Mouse (Mus musculus) forebrain, embryonic 10.5 days (tissue): ENCODE measurements around the gene Cnn1. TPM values are rescaled to one million over a fixed set of nuclear protein-coding genes. Genes with fewer than 3 reads are reported as not detected.

Source experiments
- DNase-seq: peaks from one replicate; pipeline ENCODE4 v3.0.0-alpha.2; 2017; ENCODE audit warnings: low spot score; ENCODE audit errors: extremely low spot score
- H3K27ac ChIP-seq: fragments of 300-500 bp; sonication (generic); 2 replicates; pipeline ENCODE4 v1.5.1; 2016; ENCODE audit warnings: mild to moderate bottlenecking
- H3K27me3 ChIP-seq: fragments of 300-500 bp; sonication (generic); 2 replicates; pipeline ENCODE4 v1.6.1; 2016; ENCODE audit warnings: mild to moderate bottlenecking; ENCODE audit not compliant: poor library complexity, severe bottlenecking
- H3K36me3 ChIP-seq: fragments of 300-500 bp; sonication (generic); replicated peaks from 2 replicates; pipeline ENCODE4 v1.6.1; 2016; ENCODE audit warnings: mild to moderate bottlenecking, moderate library complexity
- H3K4me1 ChIP-seq: fragments of 300-500 bp; sonication (generic); 2 replicates; pipeline ENCODE4 v1.6.1; 2016
- H3K4me3 ChIP-seq: fragments of 300-500 bp; sonication (generic); 2 replicates; pipeline ENCODE4 v1.5.1; 2016; ENCODE audit warnings: mild to moderate bottlenecking, moderate library complexity
- H3K9me3 ChIP-seq: fragments of 300-500 bp; sonication (generic); 2 replicates; pipeline ENCODE4 v1.6.1; 2016; ENCODE audit warnings: mild to moderate bottlenecking, moderate library complexity
- WGBS: fragments of 180-500 bp; shearing (Covaris S2); methylation state at CpG from one replicate; pipeline ENCODE4 v1.1.7; 2016; 5-methylcytosine and 5-hydroxymethylcytosine counted together
- polyA plus RNA-seq: library from polyadenylated mRNA; unstranded; fragments of >200 nt; fragmentation: Nextera tagmentation; extraction: Ambion mirVana; gene quantifications from 2 replicates; pipeline ENCODE4 v1.2.1, GENCODE M21; 2016

Cnn1 gene
- 0.46 and 1.0 TPM in 2 replicates for polyA plus RNA-seq

DNA sequence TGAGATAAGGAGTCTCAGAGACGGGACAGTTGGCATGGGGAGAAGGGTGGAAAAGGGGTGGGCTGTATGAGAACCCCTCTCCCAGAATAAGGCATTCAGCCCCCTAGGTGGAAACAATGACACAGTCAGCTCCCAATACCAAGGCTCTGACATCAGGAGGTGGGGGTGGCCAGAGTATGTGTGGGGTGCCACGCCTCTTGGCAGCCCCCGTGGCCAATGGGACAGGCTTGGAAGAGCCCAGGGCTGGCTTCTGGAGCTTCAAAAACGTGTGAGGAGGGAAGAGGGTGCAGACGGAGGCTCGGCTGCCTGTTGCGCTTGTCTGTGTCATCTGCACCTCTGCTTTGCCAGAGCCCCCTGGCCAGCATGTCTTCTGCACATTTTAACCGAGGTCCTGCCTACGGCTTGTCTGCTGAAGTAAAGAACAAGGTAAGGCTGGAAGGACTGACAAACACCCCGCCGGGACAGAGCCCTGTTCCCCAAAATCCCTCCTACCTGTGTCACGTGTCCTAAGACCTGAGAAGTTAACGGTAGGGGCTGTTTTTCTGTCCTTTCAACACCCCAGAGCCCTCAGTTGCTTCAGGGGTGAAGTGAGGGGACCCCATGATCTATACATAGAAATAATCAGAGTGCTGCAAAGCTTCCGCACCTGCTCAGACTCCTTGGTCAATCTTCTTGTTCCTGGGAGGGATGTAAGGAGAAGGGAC, at the start of gene Cnn1:
Cnn1 (plus strand) TSS at position 224 of the 704 bp plus-strand sequence.
- no peaks in the 10 kb centered on the region for H3K9me3 ChIP-seq
- H3K36me3 ChIP-seq: no peaks in the 10 kb centered on the region
- H3K27ac ChIP-seq: no peak within 1 kb of the TSS
- H3K27me3 ChIP-seq: peaks cover 66% of the 10 kb centered on the region
- DNase-seq: no peak
- peaks cover 19% of the 10 kb centered on the region for H3K4me1 ChIP-seq
- no peak within 1 kb of the TSS; the same call in 1 of the 2 replicates for H3K4me3 ChIP-seq
- 8% methylated on average over 14 of the region's 14 CpGs for WGBS

DNA sequence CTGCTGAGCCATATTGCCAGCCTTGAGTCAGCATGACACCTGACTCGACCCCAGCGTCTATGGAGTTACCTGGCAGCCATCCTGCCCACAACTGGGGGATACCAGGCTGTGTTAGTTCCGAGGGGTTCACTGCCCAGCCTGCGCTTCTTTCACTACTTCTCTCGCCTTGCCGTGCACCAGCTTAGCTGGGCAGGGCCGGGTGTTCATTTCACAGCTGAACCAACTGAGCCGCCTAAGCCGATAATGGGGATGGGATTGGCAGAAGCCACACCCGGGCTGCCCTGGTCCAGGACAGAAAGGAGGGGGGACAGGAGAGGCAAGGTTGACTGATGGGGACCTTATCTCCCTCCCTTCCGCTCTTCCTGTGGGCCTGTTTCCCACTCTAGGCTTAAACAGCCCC, 49.7 kb upstream of the Cnn1 start:
- no peaks in the 10 kb centered on the region for H3K9me3 ChIP-seq
- peak overlapping the region; percentile 87 for H3K27ac ChIP-seq
- peaks cover 51% of the 10 kb centered on the region for H3K4me1 ChIP-seq
- H3K4me3 ChIP-seq: peak overlapping the region; percentile 74
- no peaks in the 10 kb centered on the region; the same call in 1 of the 2 replicates for H3K36me3 ChIP-seq
- WGBS: 49% methylated on average over 11 of the region's 11 CpGs
- H3K27me3 ChIP-seq: peaks cover 58% of the 10 kb centered on the region
- DNase-seq: no peak

DNA sequence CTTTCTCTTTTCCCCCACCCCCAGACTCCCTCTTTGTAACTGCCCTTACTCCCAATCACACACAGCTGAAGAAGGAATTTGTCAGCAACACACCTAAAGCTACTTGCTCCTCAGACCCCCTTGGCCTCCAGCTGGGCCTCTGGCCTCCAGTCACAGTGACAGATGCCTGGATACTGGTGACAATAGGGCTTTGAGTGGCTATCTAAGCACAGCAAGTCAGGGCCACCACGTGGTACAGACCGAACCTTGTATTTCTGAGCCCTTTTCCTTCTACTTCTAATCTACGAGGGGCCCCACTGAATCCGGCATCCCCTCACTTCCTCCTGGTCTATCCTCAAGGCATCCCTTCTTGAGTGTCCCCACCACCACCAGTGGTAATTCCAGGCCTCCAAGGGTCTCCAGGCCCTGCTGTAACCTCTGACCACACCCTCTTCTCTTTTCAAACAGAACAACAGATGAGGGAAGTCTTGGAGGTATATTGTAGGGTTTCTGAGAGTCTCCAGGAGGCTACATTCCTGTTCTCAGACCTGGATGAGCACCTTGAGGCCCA, 49.2 kb upstream of the Cnn1 start:
- Histone ChIP-seq H3K27me3 (peaks cover 63% of the 10 kb centered on the region), H3K36me3 (no peaks in the 10 kb centered on the region; the same call in 1 of the 2 replicates), H3K27ac (peak overlapping the region; percentile 87), H3K9me3 (no peaks in the 10 kb centered on the region), H3K4me3 (peak overlapping the region; percentile 74), H3K4me1 (peaks cover 56% of the 10 kb centered on the region)
- peak; percentile 36 for DNase-seq
- 52% methylated on average over 4 of the region's 4 CpGs for WGBS

DNA sequence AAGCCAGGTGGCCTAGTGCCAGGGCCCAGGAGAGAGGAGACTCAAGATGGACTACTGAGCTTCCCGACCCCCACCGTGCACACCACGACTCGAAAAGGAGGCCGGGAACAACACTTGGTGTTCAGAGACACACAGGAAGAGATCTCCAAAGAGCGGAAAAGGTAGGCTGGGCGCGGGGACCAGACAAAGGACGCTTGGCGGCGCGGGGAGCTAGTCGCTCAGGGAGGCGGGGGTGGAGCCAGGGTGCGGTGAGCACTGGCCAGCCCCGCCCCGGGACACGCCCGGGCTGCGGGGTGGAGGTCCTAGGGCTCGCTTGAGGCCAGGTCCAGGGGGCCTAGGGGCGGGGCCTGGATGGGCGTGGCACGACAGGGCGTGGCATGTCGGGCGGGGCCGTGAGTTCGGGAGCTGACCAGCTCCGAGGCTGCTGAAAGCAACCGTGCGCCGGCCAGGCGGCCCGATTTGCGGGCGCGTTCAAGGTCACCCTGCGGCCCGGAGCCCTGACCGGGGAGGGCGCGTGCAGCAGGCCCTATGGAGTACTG, 48.6 kb upstream of the Cnn1 start:
- under 1% methylated on average over 43 of the region's 43 CpGs for WGBS
- Histone ChIP-seq H3K36me3 (no peaks in the 10 kb centered on the region; the same call in 1 of the 2 replicates), H3K27ac (peak overlapping the region; percentile 87), H3K4me3 (peak overlapping the region; percentile 74), H3K27me3 (peaks cover 69% of the 10 kb centered on the region), H3K4me1 (peaks cover 60% of the 10 kb centered on the region), H3K9me3 (no peaks in the 10 kb centered on the region)
- DNase-seq: peak; percentile 80

DNA sequence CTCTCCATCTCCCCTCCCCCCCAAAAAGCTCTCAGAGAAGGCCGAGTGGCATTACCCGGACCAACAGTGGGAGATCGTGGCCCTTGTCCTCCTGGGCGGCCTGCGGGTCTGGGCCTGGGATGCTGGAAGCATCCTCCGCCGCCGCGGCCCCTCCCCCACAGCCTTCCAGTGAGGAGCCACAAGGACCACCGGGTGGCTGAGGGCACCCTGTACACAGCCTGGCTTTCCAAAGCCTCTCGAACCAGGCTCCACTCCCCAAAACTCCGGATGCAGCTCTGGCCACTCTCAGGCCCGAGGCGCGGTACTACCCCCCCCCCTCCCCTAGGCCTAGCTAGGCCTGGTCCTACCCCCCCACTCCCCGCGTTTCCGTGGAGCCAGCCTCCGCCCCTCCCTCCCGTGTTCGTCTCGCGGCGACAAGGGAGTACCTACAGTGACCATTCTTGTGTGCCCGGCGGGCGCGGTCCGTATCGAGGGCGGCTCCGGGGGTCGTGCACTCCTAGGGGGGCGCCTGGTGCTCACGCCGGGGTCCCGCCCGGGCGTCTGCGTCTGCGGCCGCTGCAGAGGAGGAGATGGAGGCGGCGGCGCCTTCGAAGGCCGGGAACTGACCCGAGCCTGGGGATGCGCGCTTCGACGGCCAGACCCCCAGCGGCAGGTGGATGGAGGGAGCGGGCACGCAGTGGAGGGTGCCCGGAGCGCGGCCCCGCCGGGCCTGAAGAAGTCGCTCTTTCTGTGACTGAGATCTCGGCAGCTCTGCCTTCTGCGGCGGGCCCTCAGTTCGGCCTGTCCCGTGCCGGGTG, 47.7 kb upstream of the Cnn1 start:
- WGBS: under 1% methylated on average over 62 of the region's 67 CpGs
- Histone ChIP-seq H3K27ac (peak overlapping the region; percentile 87), H3K4me1 (peaks cover 60% of the 10 kb centered on the region), H3K27me3 (peaks cover 78% of the 10 kb centered on the region), H3K36me3 (peaks cover under 1% of the 10 kb centered on the region; the same call in 1 of the 2 replicates), H3K4me3 (peak overlapping the region; percentile 74), H3K9me3 (no peaks in the 10 kb centered on the region)
- no peak for DNase-seq

DNA sequence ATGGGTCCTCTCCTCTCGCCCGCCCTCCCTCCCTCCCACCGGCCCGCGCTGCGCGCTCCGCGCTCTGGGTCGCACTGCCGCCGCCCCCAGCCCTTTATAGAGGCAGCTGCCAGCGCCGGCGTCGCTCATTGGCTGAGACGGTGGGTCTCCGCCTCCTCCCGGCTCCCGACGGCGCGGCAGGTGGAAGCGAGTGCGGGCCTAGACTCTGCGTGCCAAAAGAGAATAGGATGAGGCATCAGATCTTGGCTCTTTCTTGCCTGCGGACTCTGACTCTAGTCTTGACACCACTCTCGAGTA, 47.1 kb upstream of the Cnn1 start, which contains the start of gene Elavl3:
Elavl3 (minus strand) TSS at position 66 of the 297 bp plus-strand sequence.
- Histone ChIP-seq H3K9me3 (no peaks in the 10 kb centered on the region), H3K4me1 (peaks cover 60% of the 10 kb centered on the region), H3K27ac (peak within 1 kb of the TSS; percentile 87), H3K4me3 (peak within 1 kb of the TSS; percentile 74), H3K27me3 (peaks cover 84% of the 10 kb centered on the region), H3K36me3 (peaks cover 6% of the 10 kb centered on the region)
- DNase-seq: peak; percentile 79
- 1% methylated on average over 26 of the region's 28 CpGs for WGBS

DNA sequence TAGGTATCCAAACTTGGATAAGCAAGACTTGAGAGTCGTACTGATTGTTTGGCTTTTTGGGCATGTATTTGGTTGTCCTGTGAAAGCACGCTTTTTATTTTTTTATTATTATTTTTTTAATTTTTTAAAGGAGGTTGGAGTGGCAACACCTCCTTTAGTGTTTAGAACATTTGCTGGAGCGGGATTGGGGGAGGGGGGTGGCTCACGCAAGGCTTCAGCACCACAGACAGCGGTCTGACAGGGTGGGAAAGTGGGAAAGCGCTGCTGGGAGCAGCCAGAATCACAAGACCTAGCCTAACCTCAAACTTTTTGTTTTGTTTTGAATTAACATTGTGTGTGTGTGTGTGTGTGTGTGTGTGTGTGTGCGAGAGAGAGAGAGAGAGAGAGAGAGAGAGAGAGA, 45.4 kb upstream of the Cnn1 start:
- DNase-seq: no peak
- Histone ChIP-seq H3K36me3 (peaks cover 24% of the 10 kb centered on the region), H3K27me3 (peaks cover 91% of the 10 kb centered on the region), H3K4me1 (peaks cover 46% of the 10 kb centered on the region), H3K4me3 (no peak overlapping the region), H3K27ac (no peak overlapping the region), H3K9me3 (no peaks in the 10 kb centered on the region)
- WGBS: 36% methylated on average over 6 of the region's 7 CpGs

DNA sequence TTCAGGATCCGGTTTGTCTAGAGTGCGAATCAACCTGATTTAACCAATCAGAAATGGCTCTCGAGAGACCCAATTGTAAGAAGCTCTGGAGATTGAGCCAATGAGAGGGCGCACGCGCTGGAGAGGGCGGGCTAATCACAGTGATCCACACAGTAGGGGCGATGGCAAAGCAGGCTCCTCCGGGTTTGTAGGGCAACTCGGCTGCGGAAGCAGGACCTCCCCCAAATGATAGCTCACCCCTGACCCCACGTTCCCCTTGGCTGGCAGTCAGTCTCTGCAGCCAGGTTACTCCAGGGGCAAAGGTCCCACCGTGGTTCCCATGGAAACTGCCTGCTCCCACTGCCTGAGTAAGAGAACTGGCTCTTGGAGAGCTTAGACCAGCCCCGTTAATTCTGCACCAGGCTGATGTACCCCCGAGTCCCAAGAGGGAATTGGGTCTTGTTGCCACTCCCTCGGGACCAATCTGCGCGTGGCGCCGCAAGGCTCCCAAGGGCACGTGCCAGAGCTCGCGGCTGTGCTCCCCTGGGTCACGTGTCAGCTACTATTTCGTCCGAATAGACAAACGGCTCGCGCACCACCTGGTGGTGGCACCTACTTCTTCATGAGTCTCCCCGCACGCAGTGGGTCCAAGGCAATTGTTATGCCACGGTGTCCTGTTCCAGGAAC, 44.5 kb upstream of the Cnn1 start:
- H3K36me3 ChIP-seq: peaks cover 32% of the 10 kb centered on the region
- peak; percentile 78 for DNase-seq
- 3% methylated on average over 32 of the region's 32 CpGs for WGBS
- peaks cover 82% of the 10 kb centered on the region for H3K27me3 ChIP-seq
- H3K4me3 ChIP-seq: peak overlapping the region; percentile 38
- peaks cover 37% of the 10 kb centered on the region for H3K4me1 ChIP-seq
- no peaks in the 10 kb centered on the region for H3K9me3 ChIP-seq
- no peak overlapping the region for H3K27ac ChIP-seq

DNA sequence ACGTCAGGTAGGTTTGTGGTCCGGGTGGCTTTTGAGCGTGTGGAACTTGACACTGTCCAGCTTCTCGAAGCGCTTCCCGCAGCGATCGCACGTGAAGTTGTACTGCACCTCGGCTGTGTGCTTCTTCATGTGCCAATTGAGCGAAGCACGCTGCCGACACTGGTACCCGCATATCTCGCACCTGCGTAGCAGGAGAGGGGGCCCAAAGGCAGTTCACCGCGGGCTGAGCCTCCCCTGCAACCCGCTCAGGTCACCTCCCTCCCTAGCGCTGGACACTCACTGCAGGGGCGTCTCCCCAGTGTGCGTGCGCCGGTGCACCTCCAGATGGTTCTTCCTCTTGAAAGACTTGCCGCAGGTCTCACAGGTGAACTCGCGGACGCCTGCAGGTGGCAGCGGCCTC, 43.3 kb upstream of the Cnn1 start:
- Histone ChIP-seq H3K27me3 (peaks cover 71% of the 10 kb centered on the region), H3K4me1 (peaks cover 26% of the 10 kb centered on the region)
- 42% methylated on average over 29 of the region's 29 CpGs for WGBS

DNA sequence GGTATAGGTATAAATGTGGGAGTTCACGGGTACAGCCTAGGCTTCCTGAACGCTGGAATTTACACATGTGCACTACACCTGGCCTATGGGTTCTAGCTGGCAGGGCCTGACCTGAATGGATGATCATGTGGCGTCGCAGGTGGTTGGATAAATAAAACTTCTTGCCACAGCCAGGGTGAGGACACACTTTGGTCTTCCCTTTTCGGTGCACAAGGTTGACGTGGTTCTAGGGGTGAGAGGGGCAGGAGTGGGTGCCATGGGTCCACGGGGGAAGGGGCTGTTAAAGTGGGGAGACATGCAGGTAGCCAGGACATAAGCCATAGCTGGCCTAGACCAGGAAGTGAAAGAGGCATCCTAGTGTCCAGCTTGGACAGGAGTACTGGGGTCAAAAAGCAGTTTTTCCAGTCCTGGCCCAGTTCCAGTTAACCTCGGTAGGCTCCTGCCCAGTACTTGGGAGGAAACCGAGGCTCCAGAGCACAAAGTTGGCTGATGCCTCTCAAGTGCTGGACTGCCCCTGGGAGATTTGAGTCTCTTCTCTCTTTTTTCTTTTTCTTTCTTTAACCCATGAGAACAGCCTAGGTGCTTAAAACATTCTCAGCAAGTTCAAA, 42.6 kb upstream of the Cnn1 start:
- no peak for DNase-seq
- 82% methylated on average over 9 of the region's 9 CpGs for WGBS
- Histone ChIP-seq H3K4me1 (peaks cover 19% of the 10 kb centered on the region), H3K27me3 (peaks cover 64% of the 10 kb centered on the region), H3K27ac (no peak overlapping the region), H3K4me3 (no peak overlapping the region), H3K9me3 (no peaks in the 10 kb centered on the region), H3K36me3 (peaks cover 50% of the 10 kb centered on the region)

More for the DNA sequence above, 43.3 kb upstream of the Cnn1 start:
- H3K4me3 ChIP-seq: no peak overlapping the region
- no peak overlapping the region for H3K27ac ChIP-seq
- H3K36me3 ChIP-seq: peaks cover 43% of the 10 kb centered on the region
- H3K9me3 ChIP-seq: no peaks in the 10 kb centered on the region
- DNase-seq: no peak

DNA sequence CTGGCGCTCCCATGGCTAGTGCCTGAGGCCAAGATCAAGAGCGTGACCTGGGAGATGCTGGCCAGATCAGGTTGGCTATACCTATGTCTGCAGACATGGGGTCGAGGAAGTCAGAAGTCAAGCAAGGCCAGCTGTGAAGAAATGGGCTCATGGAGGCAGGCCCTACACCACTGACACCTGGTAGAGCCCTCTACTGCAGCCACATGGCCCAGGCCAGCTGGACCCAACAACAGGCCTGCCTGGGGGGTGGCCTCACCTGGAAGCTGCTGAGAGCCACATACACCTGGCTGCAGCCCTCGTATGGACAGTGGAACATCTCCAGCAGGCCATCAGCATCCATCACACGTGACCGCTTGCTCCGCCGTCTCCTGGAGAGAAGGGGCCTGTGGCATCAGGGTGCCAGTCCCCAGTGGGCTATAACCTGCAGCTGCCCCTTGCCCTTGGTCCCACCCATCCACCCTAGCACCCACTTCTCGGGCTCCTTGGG, 41.9 kb upstream of the Cnn1 start:
- 92% methylated on average over 9 of the region's 9 CpGs for WGBS
- Histone ChIP-seq H3K4me1 (peaks cover 12% of the 10 kb centered on the region), H3K36me3 (peaks cover 57% of the 10 kb centered on the region), H3K9me3 (no peaks in the 10 kb centered on the region), H3K4me3 (no peak overlapping the region), H3K27ac (no peak overlapping the region), H3K27me3 (peaks cover 57% of the 10 kb centered on the region)
- DNase-seq: no peak

DNA sequence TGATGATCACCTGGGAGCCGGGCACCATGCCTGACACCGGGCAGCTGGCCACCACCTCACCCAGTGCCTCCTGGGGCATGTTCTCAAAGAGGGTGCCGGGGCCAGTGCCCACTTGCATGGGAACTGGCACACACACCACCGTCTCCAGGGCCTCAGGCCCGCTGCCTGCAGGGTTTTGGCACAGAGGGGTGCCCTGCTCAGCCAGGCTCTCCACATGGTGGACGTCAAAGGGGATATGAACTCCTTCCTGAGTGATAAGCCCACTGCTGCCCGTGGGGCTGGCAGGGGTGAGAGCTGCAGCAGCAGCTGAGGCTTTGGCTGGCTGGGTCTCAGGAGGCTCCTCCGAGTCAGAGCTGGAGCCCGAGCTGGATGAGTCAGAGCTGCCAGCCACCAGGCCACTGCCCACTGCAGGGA, 41.0 kb upstream of the Cnn1 start:
- 95% methylated on average over 9 of the region's 9 CpGs for WGBS
- DNase-seq: no peak

More for the DNA sequence above, 41.0 kb upstream of the Cnn1 start:
- no peak overlapping the region for H3K4me3 ChIP-seq
- H3K36me3 ChIP-seq: peaks cover 66% of the 10 kb centered on the region
- peaks cover 48% of the 10 kb centered on the region for H3K27me3 ChIP-seq
- H3K4me1 ChIP-seq: peaks cover 10% of the 10 kb centered on the region
- no peak overlapping the region for H3K27ac ChIP-seq
- H3K9me3 ChIP-seq: no peaks in the 10 kb centered on the region
